Mouse (Mus musculus) kidney, adult 8-10 months (tissue): ENCODE measurements around the gene Cacna1d.

Experiments
- DNase-seq, 2 experiments: peaks; one replicate each; pipeline ENCODE4 v3.0.0; 2022

Gene Cacna1d

GRCm38 (mm10) chr14:30326226-30326625, 165.0 kb downstream of the Cacna1d start:
- no peak for DNase-seq

- no peak for DNase-seq
Observed at GRCm38 (mm10) chr14:30324994-30325393, 166.3 kb downstream of the Cacna1d start.

GRCm38 (mm10) chr14:30318715-30319437, 172.4 kb downstream of the Cacna1d start:
- DNase-seq: no peak

- DNase-seq: no peak
Observed at GRCm38 (mm10) chr14:30318293-30318692, 173.0 kb downstream of the Cacna1d start.

GRCm38 (mm10) chr14:30317616-30318015, 173.6 kb downstream of the Cacna1d start:
- no peak for DNase-seq

GRCm38 (mm10) chr14:30311206-30311889, 179.9 kb downstream of the Cacna1d start:
- DNase-seq: no peak

- DNase-seq: no peak
Observed at GRCm38 (mm10) chr14:30310236-30310635, 181.0 kb downstream of the Cacna1d start.

- DNase-seq: no peak
Observed at GRCm38 (mm10) chr14:30306221-30306620, 185.0 kb downstream of the Cacna1d start.

GRCm38 (mm10) chr14:30299946-30300345, 191.3 kb downstream of the Cacna1d start:
- DNase-seq: no peak

- DNase-seq: no peak
Observed at GRCm38 (mm10) chr14:30297492-30297891, 193.8 kb downstream of the Cacna1d start.

GRCm38 (mm10) chr14:30292135-30292463, 199.2 kb downstream of the Cacna1d start:
- DNase-seq: no peak

GRCm38 (mm10) chr14:30291389-30292134, 199.7 kb downstream of the Cacna1d start:
- no peak for DNase-seq

- no peak for DNase-seq
Observed at GRCm38 (mm10) chr14:30284446-30284845, 206.8 kb downstream of the Cacna1d start.

GRCm38 (mm10) chr14:30284022-30284421, 207.2 kb downstream of the Cacna1d start:
- no peak for DNase-seq

- no peak for DNase-seq
Observed at GRCm38 (mm10) chr14:30275572-30275971, 215.7 kb downstream of the Cacna1d start.

GRCm38 (mm10) chr14:30272976-30273375, 218.3 kb downstream of the Cacna1d start:
- DNase-seq: no peak

- no peak for DNase-seq
Observed at GRCm38 (mm10) chr14:30272523-30272922, 218.7 kb downstream of the Cacna1d start.

- DNase-seq: no peak
Observed at GRCm38 (mm10) chr14:30271856-30272255, 219.4 kb downstream of the Cacna1d start.

- DNase-seq: no peak
Observed at GRCm38 (mm10) chr14:30270350-30270749, 220.9 kb downstream of the Cacna1d start.

GRCm38 (mm10) chr14:30265728-30266127, 225.5 kb downstream of the Cacna1d start:
- no peak for DNase-seq

GRCm38 (mm10) chr14:30261561-30262251, 229.5 kb downstream of the Cacna1d start:
- DNase-seq: no peak

- no peak for DNase-seq
Observed at GRCm38 (mm10) chr14:30257626-30258025, 233.6 kb downstream of the Cacna1d start.

GRCm38 (mm10) chr14:30256486-30256885, 234.8 kb downstream of the Cacna1d start:
- no peak for DNase-seq
